Mouse (Mus musculus): ENCODE results near the gene Espnl. TPM values are rescaled to one million over a fixed set of nuclear protein-coding genes. Genes with fewer than 3 reads are reported as not detected.

Espnl gene
- polyA plus RNA-seq, 1 experiment from 2014 or later = not detected

DNA sequence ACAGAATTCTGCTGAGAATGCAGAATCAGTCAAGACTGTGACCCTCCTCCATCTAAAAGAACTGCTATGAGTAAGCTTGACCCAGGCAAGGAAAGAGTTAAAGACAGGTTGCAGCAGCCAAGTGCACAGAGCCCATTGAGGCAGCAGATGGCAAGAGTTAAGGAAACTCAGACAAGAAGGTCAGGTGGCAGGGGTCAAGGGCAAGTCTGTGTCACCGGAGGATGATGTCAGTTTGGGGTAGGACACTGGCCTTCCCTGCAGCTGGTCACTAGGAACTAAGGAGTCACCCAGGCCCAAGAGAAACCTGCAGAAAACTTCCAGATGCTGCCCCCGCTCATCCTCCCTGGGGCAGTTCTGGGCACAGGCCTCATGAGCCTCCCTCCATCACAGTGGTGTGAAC lies 2.8 kb downstream of the Espnl start:
- 73% methylated on average over 2 of the region's 2 CpGs for WGBS
- no peak for ATAC-seq (ENCODE audit: insufficient number of reproducible peaks, insufficient read depth, low FRiP score, low read depth)
- no peak overlapping the region for H3K27ac ChIP-seq (replicated peaks in 1 of 2; ENCODE audit: control insufficient read depth in 1 of 2, insufficient read depth in 1 of 2, low read depth in 2 of 2, low read length in 2 of 2)
- H3K27me3 ChIP-seq (ENCODE audit: control insufficient read depth, insufficient read depth, low read length) = no peaks in the 10 kb centered on the region
- no peak overlapping the region for H3K4me2 ChIP-seq (ENCODE audit: low read length)
- H3K4me3 ChIP-seq (ENCODE audit: control insufficient read depth in 1 of 2, insufficient read depth in 1 of 2, low read depth in 1 of 2, low read length in 2 of 2) = no peak overlapping the region
- H3K9me3 ChIP-seq (ENCODE audit: control insufficient read depth, low read length) = no peaks in the 10 kb centered on the region
- peaks cover 12 to 18% of the 10 kb centered on the region in 2 experiments for H3K4me1 ChIP-seq (ENCODE audit: control insufficient read depth in 2 of 2, insufficient read depth in 2 of 2, low read length in 2 of 2)
- no peaks in the 10 kb centered on the region for H3K36me3 ChIP-seq (ENCODE audit: control insufficient read depth, insufficient read depth, low read length)
- H3K9ac ChIP-seq (ENCODE audit: low read length) = no peak overlapping the region

DNA sequence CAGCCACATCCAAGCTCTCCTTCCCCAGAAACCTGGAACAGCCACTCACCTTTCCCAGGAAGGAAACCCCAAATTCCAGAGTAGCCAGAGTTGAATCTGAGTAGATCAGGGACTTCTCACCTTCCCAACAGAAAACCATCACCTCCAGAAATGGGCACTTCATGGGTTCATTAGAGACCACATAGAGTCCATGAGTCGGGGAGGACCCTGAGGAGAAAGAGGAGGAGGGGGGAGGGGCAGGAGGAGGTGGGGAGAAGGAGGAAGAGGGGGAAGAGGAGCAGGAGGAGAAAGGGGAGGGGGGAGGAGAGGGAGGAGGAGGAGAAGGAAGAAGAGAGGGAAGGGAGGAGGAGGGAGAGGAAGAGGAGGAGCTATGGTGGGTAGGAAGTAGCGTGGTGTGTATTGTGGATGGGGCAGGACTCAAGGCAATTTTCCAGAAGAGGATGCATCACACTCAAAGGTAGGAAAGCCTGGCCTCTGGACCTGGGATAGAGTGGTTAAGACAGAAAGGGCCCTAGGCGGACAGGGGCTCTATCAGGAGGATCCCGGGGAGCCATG lies 3.7 kb downstream of the Espnl start:
- Histone ChIP-seq H3K9me3 (ENCODE audit: control insufficient read depth, low read length) (no peaks in the 10 kb centered on the region), H3K4me1 (ENCODE audit: control insufficient read depth in 2 of 2, insufficient read depth in 2 of 2, low read length in 2 of 2) (peaks cover 12 to 18% of the 10 kb centered on the region in 2 experiments), H3K4me2 (ENCODE audit: low read length) (no peak overlapping the region), H3K4me3 (ENCODE audit: control insufficient read depth in 1 of 2, insufficient read depth in 1 of 2, low read depth in 1 of 2, low read length in 2 of 2) (no peak overlapping the region), H3K36me3 (ENCODE audit: control insufficient read depth, insufficient read depth, low read length) (no peaks in the 10 kb centered on the region), H3K27me3 (ENCODE audit: control insufficient read depth, insufficient read depth, low read length) (no peaks in the 10 kb centered on the region), H3K27ac (replicated peaks in 1 of 2; ENCODE audit: control insufficient read depth in 1 of 2, insufficient read depth in 1 of 2, low read depth in 2 of 2, low read length in 2 of 2) (no peak overlapping the region), H3K9ac (ENCODE audit: low read length) (no peak overlapping the region)
- no peak for ATAC-seq (ENCODE audit: insufficient number of reproducible peaks, insufficient read depth, low FRiP score, low read depth)
- 82% methylated on average over 4 of the region's 4 CpGs for WGBS

DNA sequence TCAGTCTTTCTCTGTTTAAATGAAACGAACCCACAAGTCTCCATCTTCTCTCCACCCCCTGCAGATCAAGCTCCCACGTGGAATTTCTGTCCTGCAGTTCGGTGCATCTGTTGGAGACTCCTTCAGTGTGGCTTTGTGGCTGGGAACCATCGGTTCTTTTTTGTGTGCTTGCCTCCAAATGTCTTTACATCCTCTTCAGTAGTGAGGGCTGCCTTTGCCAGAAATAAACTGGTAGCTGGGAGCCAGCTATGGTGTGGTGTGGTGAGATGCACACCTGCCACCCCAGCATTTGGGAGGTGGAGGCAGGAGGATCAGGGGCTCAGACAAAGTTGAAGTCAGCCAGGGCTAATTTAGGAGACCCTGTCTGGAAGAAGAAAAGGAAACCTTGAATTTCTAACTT lies 10.2 kb downstream of the Espnl start:
- 58% methylated on average over 4 of the region's 4 CpGs for WGBS
- no peak for ATAC-seq (ENCODE audit: insufficient number of reproducible peaks, insufficient read depth, low FRiP score, low read depth)

DNA sequence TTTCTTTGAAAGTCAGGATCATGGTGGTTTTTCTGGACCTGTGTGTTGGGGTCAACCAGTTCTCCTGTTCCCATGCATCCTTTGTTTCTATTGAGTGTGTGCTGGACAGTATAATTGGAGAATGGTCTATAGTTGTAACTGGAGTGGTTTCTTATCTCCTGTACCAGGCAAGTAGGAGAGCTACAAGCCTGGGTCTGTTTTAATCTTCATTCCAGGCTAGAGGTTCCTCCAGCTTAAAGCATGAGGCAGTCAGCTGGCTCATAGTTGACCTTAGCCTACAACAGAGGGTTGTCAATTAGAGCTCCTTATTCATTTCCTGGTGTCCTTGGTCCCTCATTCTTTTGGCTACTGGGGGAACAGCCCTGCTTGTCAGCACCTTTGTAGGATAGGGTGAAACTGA lies 11.7 kb downstream of the Espnl start:
- Histone ChIP-seq H3K36me3 (ENCODE audit: control insufficient read depth, insufficient read depth, low read length) (no peaks in the 10 kb centered on the region), H3K4me3 (ENCODE audit: control insufficient read depth in 1 of 2, insufficient read depth in 1 of 2, low read depth in 1 of 2, low read length in 2 of 2) (no peak overlapping the region), H3K27me3 (ENCODE audit: control insufficient read depth, insufficient read depth, low read length) (peaks cover 3% of the 10 kb centered on the region; the same call in 1 of the 2 replicates), H3K9me3 (ENCODE audit: control insufficient read depth, low read length) (no peaks in the 10 kb centered on the region), H3K27ac (replicated peaks in 1 of 2; ENCODE audit: control insufficient read depth in 1 of 2, insufficient read depth in 1 of 2, low read depth in 2 of 2, low read length in 2 of 2) (peak overlapping the region; percentile 36 to 57; a peak in 3 of 4 replicates), H3K4me1 (ENCODE audit: control insufficient read depth in 2 of 2, insufficient read depth in 2 of 2, low read length in 2 of 2) (peaks cover 12 to 19% of the 10 kb centered on the region in 2 experiments), H3K9ac (ENCODE audit: low read length) (no peak overlapping the region), H3K4me2 (ENCODE audit: low read length) (no peak overlapping the region)
- ATAC-seq (ENCODE audit: insufficient number of reproducible peaks, insufficient read depth, low FRiP score, low read depth) = no peak

More for the DNA sequence above, 10.2 kb downstream of the Espnl start:
- Histone ChIP-seq H3K4me3 (ENCODE audit: control insufficient read depth in 1 of 2, insufficient read depth in 1 of 2, low read depth in 1 of 2, low read length in 2 of 2) (no peak overlapping the region), H3K27me3 (ENCODE audit: control insufficient read depth, insufficient read depth, low read length) (no peaks in the 10 kb centered on the region), H3K27ac (replicated peaks in 1 of 2; ENCODE audit: control insufficient read depth in 1 of 2, insufficient read depth in 1 of 2, low read depth in 2 of 2, low read length in 2 of 2) (no peak overlapping the region), H3K4me1 (ENCODE audit: control insufficient read depth in 2 of 2, insufficient read depth in 2 of 2, low read length in 2 of 2) (peaks cover 12 to 20% of the 10 kb centered on the region in 2 experiments), H3K9ac (ENCODE audit: low read length) (no peak overlapping the region), H3K9me3 (ENCODE audit: control insufficient read depth, low read length) (no peaks in the 10 kb centered on the region), H3K4me2 (ENCODE audit: low read length) (no peak overlapping the region), H3K36me3 (ENCODE audit: control insufficient read depth, insufficient read depth, low read length) (no peaks in the 10 kb centered on the region)

DNA sequence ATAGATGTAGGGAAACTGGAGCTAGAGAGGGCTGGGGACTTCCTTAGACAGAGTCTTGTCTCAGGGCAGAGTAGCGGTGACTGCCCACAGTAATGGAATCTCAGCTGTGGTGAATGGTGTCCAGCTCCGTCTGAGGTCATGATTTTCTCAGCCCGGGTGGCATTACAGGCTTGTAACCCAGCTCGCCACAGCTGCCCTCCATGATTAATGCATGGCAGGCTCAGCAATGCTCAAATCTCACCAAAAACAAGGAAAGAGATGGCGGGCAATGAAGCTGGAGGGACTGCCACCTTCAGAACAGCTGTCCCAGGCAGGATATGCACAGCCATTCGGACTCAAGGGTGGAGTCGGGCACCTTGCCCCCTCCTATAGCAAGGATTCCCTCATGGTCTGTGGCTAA lies 15.5 kb downstream of the Espnl start:
- Histone ChIP-seq H3K4me3 (ENCODE audit: control insufficient read depth in 1 of 2, insufficient read depth in 1 of 2, low read depth in 1 of 2, low read length in 2 of 2) (no peak overlapping the region), H3K9ac (ENCODE audit: low read length) (no peak overlapping the region), H3K9me3 (ENCODE audit: control insufficient read depth, low read length) (no peaks in the 10 kb centered on the region), H3K36me3 (ENCODE audit: control insufficient read depth, insufficient read depth, low read length) (no peaks in the 10 kb centered on the region), H3K4me1 (ENCODE audit: control insufficient read depth in 2 of 2, insufficient read depth in 2 of 2, low read length in 2 of 2) (peaks cover 10 to 14% of the 10 kb centered on the region in 2 experiments), H3K27me3 (ENCODE audit: control insufficient read depth, insufficient read depth, low read length) (peaks cover 17% of the 10 kb centered on the region), H3K27ac (replicated peaks in 1 of 2; ENCODE audit: control insufficient read depth in 1 of 2, insufficient read depth in 1 of 2, low read depth in 2 of 2, low read length in 2 of 2) (no peak overlapping the region), H3K4me2 (ENCODE audit: low read length) (no peak overlapping the region)
- ATAC-seq (ENCODE audit: insufficient number of reproducible peaks, insufficient read depth, low FRiP score, low read depth) = no peak
- 89% methylated on average over 7 of the region's 7 CpGs for WGBS

DNA sequence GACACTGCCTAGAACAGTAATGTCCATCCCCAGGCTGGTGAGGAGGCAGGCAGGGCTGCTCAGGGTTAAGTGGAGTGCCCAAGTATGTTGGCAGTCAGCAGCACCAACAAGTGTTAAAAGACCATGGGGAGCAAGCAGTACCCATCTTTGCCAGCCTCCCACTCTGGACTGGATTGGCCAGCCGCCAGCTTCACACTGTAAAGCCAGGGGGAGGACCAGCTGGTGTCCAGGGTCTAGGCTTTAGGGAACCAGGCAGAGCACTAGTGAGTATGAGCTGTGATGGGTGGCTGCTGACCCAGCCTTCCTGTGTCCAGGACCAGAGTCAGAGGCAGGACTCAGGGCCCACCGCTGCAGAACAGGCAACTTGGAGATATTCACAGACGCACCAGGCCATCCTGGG lies 22.1 kb downstream of the Espnl start:
- Histone ChIP-seq H3K27me3 (ENCODE audit: control insufficient read depth, insufficient read depth, low read length) (peaks cover 57% of the 10 kb centered on the region), H3K36me3 (ENCODE audit: control insufficient read depth, insufficient read depth, low read length) (no peaks in the 10 kb centered on the region), H3K4me1 (ENCODE audit: control insufficient read depth in 2 of 2, insufficient read depth in 2 of 2, low read length in 2 of 2) (peaks cover 8 to 18% of the 10 kb centered on the region in 2 experiments; a peak in 3 of 4 replicates), H3K27ac (replicated peaks in 1 of 2; ENCODE audit: control insufficient read depth in 1 of 2, insufficient read depth in 1 of 2, low read depth in 2 of 2, low read length in 2 of 2) (no peak overlapping the region), H3K4me3 (ENCODE audit: control insufficient read depth in 1 of 2, insufficient read depth in 1 of 2, low read depth in 1 of 2, low read length in 2 of 2) (no peak overlapping the region), H3K9ac (ENCODE audit: low read length) (no peak overlapping the region), H3K9me3 (ENCODE audit: control insufficient read depth, low read length) (no peaks in the 10 kb centered on the region), H3K4me2 (ENCODE audit: low read length) (no peak overlapping the region)
- 68% methylated on average over 3 of the region's 3 CpGs for WGBS
- ATAC-seq (ENCODE audit: insufficient number of reproducible peaks, insufficient read depth, low FRiP score, low read depth) = no peak

DNA sequence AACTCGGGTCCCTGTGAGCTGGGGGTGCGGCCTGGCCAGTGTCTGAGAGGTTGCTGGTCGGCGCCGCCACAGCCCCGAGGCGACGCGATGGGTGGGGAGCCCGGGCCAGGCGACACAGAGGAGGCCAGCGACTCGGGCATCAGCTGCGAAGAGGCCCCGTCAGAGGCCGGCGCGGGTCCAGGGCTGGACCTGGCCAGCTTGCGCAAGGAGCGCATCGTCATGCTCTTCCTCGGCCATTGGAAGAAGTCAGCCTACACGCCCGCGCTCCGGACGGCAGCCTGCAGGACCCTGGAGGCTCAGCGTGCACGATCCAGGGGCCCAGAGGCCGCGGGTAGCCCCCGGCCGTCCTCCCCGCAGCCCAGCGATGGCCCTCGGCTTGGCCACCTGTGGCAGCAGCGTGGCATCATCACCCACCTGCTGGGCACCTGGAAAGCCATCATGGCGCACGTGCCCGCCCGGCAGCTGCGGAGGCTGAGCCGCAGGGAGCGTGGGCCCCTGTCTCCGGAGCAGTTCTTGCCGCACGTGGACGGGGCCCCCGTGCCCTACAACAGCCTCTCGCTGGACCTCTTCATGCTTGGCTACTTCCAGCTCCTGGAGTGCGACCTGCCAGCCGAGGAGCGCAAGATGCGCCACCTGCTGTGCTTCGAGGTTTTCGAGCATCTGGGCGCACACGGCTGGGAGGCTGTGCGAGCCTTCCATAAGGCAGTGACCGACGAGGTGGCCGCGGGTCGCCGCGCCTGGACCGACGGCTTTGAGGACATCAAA lies 23.2 kb downstream of the Espnl start:
- Histone ChIP-seq H3K4me2 (ENCODE audit: low read length) (peak overlapping the region; percentile 69), H3K36me3 (ENCODE audit: control insufficient read depth, insufficient read depth, low read length) (no peaks in the 10 kb centered on the region), H3K27ac (replicated peaks in 1 of 2; ENCODE audit: control insufficient read depth in 1 of 2, insufficient read depth in 1 of 2, low read depth in 2 of 2, low read length in 2 of 2) (no peak overlapping the region), H3K27me3 (ENCODE audit: control insufficient read depth, insufficient read depth, low read length) (peaks cover 52% of the 10 kb centered on the region), H3K9ac (ENCODE audit: low read length) (peak overlapping the region; percentile 30; the same call in 1 of the 2 replicates), H3K4me1 (ENCODE audit: control insufficient read depth in 2 of 2, insufficient read depth in 2 of 2, low read length in 2 of 2) (peaks cover 11 to 21% of the 10 kb centered on the region in 2 experiments), H3K9me3 (ENCODE audit: control insufficient read depth, low read length) (no peaks in the 10 kb centered on the region), H3K4me3 (ENCODE audit: control insufficient read depth in 1 of 2, insufficient read depth in 1 of 2, low read depth in 1 of 2, low read length in 2 of 2) (peak overlapping the region; percentile 12 to 30)
- ATAC-seq (ENCODE audit: insufficient number of reproducible peaks, insufficient read depth, low FRiP score, low read depth) = no peak
- WGBS = 3% methylated on average over 67 of the region's 68 CpGs

Measured in heart, embryonic 14.5 days (tissue).